Mouse (Mus musculus) bone marrow macrophage, adult 2 months (primary cell): Measurements from ENCODE around the gene Aif1l.

Experiments used
- CTCF ChIP-seq: IDR thresholded peaks from 2 replicates; pipeline ENCODE4 v1.5.1; 2012; ENCODE audit warnings: low read depth, mild to moderate bottlenecking, low read length, moderate library complexity
- POLR2A ChIP-seq: IDR thresholded peaks from 2 replicates; pipeline ENCODE4 v1.6.1; 2012; ENCODE audit warnings: mild to moderate bottlenecking, low read depth, low read length, borderline replicate concordance

DNA sequence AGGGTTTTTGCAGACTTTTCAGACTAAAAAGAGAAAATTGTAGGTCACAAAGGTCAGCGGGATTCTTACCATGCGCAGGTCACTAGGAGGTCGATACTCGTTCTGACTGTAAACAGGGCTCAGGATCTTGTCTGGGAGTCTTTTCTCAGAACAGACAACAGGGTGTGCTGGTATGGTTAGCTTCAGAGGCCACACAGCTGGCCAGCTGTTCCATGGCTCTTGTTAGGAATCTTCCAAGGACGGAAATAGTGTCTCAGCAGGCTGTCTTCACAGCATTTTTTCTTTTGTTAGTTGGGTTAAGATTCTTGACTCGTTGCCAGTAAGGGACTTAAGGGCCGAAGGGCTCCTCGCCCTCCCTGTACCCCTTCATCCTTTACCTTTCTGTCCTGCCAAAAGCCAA, 16.9 kb downstream of the Aif1l start:
- TF ChIP-seq CTCF: no peak
- TF ChIP-seq POLR2A: no peak
